Mouse (Mus musculus): Measurements from ENCODE around the gene Ccdc88a. TPM values are rescaled to one million over a fixed set of nuclear protein-coding genes. Genes with fewer than 3 reads are reported as not detected.
A peak's percentile ranks its signal among the peaks of the same experiment; 100 is the strongest.

The Ccdc88a gene
- total RNA-seq (2021) = 10 to 100 TPM; 14.1 to 19.7 TPM
- long read RNA-seq, experiment 1, partial matches to known transcripts = 1 of 1 reads
- long read RNA-seq, experiment 1, other reads (novel, unspliced or antisense) = 0 of 1 reads
- long read RNA-seq, experiment 2, partial matches to known transcripts = 1 of 1 reads
- long read RNA-seq, experiment 2, other reads (novel, unspliced or antisense) = 0 of 1 reads

DNA sequence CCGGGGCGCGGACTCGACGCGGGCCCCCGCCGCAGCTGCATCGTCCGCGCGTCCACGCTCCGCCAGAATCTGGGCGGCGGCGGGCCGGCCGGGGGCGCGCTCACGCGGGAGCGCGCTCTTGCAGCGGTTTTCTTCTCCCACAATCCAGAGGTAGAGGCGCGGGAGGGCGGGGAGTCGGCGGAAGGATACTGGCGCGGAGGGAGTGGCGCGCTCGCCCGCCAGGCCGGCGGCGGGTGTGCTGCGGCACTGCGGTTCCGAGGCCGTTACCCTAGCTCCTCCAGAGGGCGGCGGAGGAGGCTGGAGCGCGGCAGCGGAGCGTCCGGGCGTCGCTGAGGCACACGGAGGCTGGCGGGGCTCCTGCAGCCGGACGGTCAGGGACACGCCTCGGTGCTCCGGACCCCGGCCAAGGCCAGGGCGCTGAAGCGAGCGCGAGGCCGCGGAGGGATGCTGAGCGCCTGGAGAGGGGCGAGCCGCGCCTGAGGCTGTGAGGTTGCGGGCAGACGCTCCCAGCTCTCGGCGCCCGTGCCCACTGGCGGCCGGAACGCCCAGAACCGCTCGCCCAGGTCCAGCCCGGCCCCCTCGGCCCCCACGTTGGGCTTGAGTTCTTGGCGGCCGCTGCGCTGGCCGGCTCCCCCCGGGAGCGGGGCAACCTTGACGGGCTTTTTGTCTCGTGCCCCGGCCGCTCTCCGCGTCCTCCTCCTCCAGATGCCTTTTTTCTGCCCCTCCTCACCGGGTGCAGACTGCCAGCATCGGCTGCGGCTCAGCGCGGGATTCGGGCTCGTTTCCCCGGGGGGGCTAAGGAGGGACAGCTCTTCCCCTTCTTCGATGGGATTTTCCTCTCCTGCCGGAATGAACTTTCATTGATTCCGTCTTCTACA, at the start of gene Ccdc88a:
Ccdc88a (plus strand) TSS at position 263 of the 878 bp plus-strand sequence.
- peak; percentile 96 for DNase-seq

DNA sequence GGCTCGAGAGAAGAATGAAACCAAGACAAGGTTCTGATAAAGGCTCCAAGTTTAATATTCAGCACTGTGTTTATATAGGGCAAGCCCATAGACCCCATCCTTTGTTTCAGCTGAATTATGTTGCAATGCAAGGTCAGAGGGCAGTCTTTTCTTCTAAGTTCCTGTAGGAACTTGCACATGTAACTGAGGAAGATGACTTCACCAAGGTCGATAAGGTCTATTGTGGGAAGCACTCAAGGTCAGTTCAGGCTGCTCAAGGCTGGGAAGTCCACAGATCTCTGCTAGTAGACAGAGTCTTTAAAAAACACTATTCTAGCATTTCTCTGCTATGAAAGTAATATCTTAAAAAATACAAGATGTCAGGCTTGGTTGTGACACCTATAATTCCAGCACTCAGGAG, 38.0 kb upstream of the Ccdc88a start:
- DNase-seq = no peak

DNA sequence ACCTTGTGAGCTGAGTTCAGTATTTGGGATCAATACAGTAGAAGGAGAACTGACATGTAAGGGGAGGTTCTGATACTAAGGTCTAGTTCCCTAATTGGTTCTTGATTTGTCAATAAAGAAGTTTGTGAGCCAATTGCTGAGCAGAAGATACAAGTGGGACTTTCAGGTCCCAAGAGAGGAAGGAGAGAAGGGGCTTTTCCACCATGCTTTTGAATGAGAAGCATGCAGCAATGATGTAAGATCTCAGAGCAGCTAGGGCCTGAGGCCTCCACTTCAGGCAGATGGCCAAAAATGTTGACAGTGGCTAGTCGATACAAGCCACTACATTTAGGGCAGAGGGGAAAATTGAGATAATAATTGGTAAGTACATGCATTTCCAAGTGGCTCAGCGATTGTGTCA, 32.2 kb upstream of the Ccdc88a start:
- DNase-seq = no peak

DNA sequence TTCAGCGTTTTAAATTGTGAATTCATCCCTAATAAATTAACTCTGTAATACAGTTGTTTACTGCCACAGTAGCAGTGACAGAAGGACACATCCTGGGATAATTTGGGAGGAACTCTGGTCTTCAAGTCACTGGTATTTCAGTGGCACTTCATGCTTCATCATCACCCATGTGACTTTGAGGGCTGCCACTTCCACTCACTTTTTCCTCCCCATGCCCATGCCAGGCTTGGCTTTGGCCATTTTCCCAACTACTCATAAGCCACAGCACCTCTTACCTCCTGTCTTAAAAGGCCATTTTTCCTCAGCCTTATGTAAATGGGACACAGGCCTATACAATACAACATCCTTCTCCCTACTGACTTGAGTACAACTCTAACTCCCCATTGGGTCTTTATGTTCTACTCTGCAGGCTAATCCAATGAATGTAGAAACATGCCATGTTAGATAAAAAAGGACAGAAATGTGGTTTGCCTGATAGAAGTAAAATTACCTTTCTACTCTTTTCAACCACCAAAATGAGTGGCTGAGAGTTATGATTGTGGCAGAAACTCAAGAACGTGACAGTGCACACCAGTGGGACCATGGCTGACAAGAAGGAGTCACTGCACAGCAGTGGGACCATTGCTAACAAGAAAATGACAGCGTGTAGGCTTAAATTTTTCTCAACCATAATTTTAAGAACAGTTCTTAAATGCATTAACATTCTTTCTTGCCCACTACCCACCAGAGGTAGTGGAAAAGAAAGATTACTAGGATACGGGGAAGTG, 28.4 kb upstream of the Ccdc88a start:
- no peak for DNase-seq

DNA sequence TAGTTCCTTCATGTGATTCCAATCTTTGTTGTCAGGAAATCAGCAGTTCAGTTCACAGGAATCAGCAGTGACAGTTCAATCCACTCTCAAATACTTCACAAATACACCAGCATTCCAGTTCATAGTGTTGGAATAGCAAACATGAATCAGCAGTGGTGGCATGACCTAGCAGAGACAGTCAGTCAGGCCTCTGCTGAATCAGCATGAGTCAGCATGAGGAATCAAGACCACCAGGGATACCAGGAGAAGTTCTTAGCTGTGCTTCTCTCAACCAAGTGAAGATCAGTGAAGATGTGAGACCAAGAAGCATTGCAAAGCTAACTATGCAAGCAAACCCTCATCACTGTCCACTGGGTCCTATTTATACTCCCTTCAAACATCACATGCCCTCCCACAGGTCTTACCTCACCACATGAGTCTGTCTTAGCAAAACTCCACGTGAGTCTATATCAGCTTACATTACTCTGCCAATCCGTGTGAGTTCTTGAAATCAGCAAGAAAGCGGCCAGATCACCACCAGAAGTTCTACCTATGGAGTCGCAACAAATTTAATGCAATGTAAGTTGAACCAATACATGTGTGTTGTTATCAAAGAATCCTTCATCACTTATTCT, 27.7 kb upstream of the Ccdc88a start:
- no peak for DNase-seq

DNA sequence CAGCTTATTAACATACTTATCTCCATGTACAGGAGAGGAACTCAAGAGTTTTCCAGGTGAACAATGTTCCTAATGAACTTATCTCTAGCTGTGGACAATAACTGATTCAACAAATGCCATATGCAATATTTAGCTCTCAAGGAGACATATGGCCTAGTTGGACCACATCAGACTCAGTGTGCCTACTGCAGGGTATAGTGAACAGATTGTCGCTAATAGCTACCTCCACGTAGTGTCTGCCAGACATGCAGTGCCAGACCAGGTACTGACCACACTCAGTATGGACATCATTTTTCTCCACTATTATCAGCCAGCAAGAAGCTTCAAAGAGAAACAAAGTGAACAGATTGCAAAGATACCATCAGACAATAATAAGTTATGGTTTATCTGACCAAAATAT, 22.6 kb upstream of the Ccdc88a start:
- DNase-seq = no peak

DNA sequence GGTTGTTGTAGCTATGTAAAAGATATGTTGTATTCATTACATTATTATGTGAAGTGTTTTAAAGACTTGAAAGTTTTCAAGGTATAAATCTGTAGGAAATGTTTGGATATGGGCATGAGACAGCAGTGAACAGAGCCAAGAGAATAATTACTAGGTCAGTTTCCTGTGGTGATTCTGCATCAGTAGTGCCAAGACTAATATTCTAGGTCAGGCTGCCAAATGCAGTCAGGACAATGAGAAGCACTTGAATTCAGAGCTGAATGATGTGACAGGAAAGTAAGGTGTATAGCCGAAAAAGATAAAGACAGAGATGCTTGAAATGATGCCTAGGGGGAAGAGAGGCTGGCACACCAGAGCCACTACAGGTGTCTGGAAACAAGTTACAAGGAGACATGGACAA, 21.2 kb upstream of the Ccdc88a start:
- no peak for DNase-seq

DNA sequence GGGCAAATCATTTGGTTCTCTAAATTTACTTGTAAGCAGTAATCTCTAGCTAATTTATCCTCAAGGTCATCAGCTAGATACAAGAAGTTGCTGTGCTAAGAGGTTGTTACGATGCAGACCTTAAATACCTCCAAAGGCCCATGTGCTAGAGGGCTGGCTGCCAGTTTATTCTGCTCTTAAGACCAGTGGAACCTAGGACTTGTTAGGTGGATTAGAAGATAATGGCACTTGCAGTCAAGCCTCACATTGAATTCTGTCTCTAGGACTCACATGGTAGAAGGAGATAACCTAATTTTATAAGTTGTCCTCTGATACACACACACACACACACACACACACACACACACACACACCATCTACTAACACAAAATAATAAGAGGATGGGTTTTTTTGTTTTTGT, 5.3 kb upstream of the Ccdc88a start:
- DNase-seq = no peak

DNA sequence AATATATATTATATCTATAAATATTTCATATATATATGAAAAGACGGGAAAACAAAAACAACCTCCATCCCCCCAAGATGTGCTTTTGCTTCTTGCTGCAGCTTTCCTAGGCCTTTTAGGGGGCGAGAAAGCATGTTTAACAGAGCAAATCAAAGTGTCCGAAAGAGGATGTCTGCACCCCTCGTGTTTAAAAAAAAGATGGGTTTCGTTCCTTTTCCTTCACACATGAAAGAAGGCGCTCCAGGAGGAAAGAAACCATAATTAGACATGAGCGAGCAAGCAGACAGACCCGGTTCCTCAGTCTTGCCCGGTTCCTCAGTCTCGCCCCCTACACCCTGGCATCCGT, 435 bp upstream of the Ccdc88a start:
- no peak for DNase-seq

DNA sequence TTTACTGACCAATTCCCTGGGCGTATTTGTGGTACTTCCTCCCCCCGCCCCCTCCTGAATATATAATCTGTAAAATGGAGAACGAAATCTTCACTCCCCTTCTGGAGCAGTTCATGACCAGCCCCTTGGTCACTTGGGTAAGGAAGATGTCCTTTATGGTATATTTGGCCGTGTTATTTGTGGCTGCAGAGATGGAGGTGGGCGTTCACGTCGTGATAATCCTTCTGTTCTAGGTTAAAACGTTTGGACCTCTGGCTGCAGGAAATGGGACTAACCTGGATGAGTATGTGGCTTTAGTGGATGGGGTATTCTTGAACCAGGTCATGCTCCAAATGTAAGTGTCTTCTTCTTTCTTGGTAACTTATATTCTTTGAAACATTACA, 807 bp downstream of the Ccdc88a start:
- no peak for DNase-seq

DNA sequence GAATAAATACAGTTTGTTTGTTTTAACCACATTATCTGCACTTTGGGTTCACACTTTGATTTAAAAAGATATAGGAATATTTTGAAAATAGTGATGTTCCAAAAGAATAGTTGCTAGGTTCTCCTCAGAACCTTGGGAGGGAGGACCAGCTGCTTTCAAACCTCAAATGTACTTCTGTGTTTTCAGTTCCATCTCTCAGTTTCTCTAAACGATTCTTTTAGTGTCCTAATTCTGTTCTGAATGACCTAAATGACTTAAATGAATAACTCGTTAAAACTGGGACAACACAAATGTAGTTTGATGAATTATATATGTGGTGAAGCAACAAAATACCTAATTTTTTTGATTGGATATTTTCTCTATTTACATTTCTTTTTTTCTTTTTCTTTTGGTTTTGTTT, 3.2 kb downstream of the Ccdc88a start:
- DNase-seq = no peak

DNA sequence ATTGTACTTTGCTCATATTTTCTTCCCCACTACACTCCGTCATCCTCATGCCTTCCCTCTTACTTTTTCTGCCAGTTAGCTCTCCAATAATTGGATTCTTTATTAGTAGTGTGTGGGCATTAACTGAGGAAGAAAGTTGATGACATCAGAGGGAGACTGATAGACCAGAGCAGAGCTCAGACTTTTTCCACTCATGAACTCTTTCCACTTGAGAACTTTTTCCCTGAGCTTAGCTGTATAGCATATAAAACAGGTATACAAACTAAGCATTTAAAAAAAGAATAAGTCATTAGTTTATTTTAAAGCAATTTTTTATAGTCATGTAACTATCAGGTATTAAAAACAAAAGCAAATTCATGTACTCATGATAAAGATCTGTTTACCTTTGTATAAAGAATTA, 5.3 kb downstream of the Ccdc88a start:
- DNase-seq = no peak

DNA sequence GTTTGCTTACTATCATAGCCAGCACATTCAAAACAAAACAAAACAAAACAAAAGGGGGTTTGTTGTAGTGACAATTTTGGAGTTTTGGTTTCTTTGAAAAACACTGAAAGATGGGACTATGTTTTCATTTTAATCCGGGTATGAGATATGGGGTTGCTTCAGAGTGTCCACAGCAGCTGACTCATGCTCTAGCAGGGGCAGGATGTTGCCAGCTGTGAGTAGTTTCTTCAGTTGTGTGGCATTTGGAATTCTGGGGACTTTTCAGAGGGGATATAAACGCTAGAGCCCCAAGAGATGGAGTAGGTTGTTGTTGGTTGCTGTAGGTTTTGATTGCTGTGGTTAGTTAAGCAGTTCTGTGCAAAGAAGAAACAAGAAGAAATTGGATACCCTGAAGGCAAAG, 10.0 kb downstream of the Ccdc88a start:
- DNase-seq = no peak

DNA sequence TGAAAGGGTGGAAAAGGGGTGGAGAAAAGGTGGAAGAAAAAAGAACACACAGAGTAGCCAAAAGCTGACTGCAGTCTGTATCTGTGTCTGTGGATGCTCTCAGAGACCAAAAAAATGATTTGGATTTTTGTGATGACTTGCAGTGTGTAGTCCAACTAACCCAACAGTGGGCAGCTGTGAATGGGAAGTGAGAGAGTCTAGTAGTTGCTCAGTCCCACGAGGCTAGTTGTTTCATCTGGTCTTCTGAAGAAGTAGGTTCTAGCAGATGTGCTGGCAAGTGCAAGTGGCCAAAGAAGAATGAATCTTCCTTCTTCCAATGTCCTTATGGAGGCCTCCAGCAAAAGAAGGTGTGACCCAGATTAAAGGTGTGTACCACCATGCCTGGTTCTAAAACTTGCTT, 10.5 kb downstream of the Ccdc88a start:
- no peak for DNase-seq

DNA sequence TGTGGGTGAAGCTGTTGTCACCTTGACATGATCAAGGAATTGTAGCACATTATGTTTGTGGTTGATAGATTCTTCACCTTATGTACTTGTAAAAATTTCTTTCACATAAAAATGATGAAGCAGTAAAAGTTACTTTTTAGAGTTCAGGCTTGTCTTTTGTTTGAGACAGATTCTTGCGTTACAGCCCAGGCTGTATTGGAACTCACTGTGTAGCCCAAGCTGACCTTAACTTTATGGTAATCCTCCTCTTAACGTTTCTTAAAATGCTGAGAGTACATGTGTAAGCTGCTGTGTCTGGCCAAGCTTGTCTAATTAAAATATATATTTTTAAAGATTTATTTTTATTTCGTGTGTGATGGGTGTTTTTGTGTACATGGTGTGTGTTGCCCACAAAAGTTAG, 11.2 kb downstream of the Ccdc88a start:
- no peak for DNase-seq

DNA sequence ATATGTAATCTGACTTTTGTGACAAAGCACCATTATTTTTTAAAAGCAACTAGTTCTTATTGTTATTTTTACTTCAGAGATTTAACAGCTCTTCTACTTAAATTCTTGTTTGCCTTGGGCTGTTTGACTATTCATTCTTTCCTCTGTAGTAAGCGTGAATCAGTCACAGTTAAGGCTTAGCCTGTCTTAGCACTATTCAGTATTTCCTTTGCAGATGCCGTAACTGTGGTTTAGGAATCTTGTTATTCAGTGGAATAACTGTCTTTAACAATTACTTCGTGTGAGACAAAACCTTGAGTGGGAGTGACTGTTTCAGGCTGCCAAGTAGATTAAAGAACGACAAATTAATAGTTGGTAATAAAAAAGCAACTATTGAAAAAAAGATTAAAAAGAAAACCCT, 16.5 kb downstream of the Ccdc88a start:
- DNase-seq = no peak

DNA sequence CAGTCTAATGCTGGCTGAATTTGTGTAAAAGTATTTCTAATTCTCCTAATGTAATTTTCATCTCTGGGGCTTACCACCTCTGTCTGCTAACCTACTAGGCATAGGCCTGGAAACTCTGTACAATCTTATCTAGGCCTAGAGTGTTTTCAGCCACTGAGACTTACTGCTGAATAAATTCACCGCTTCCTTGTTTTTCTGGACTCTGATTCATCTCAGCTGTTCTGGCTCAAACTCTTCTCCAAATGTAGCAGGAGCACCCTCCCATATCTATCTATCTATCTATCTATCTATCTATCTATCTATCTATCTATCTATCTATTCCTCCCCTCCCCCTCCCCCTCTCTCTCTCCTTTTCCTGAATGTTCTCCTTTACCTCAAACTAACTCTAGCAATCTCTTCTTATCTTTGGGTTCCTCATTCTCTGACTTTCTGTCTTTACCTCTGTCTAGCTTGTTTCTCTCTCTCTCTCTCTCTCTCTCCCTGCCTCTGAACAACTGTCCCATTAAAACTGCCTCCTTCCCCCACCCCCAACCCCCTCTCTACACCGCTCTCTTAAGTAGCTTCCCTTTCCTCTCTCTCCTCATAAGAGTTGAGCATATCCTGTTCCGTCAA, 21.8 kb downstream of the Ccdc88a start:
- DNase-seq = no peak

DNA sequence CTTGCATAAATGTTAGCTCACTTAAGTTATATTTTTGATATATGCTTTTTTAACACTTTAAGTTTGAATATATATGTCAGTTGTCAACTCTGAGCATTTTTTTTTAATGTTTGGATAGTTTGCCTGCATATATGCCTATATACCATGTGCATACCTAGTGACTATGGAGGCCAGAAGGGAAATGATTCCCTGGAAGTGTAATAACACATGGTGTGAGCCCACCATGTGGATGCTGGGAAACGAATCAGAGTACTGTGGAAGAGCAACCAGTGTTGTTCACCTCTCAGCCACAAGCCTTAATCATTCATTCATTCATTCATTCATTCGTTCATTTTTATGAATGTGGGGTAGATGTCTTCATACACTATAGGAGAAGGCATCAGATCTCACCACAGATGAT, 26.9 kb downstream of the Ccdc88a start:
- no peak for DNase-seq

DNA sequence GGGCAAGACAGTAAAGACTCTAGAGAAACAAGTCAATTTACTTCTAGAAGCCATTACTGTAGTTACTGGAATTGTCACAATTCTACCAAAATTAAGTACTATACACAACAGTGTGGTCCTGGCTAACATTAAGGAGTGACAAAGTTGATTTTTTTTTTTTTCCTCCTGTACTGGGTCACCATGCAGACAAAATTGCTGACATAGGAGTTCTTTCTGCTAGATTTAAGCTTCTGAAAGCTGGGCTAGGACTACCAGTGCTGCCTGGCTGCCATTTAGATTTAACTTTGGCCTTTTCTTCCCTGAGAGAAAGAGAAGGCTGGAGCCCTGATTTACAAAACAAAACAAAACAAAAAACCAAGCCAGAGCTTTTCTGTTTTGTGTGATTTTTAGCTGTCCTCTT, 32.8 kb downstream of the Ccdc88a start:
- no peak for DNase-seq

DNA sequence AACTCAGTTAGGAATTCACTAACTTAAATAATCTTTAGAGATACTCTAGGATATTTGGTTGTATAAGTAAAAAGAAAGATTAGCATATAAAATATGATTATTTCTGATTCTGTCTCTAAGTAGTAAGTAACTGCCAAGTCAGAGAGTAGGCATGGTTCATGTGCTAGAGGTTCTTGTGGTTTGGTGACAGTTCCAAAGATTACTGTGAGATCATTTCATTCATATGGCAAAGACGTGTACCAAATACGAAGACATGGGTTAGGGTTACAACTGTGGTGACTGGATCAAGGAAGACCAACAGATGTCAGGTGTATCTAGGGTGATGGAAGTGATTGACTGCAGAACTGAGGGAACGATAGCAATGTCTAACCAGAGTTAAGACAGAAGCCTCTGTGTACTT, 50.0 kb downstream of the Ccdc88a start:
- DNase-seq = no peak

DNA sequence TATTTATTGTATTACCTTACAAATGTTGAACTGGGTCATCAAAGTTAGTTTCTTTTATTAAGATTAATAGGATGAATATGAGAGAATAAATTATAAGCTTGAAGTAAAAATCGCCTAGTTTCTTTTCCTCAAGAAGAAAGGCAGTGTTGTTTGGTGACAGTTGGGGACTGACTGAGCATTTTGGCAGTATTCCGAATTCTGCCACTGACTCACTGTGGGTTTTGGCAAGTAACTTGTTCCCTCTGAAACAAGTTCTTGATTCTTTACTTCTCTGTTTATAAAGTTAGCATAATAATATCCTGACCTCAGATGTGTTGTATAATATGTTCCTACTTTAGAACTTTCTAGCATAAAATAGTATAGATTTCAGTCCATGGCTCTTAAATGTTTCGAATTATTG, 55.3 kb downstream of the Ccdc88a start:
- no peak for DNase-seq

DNA sequence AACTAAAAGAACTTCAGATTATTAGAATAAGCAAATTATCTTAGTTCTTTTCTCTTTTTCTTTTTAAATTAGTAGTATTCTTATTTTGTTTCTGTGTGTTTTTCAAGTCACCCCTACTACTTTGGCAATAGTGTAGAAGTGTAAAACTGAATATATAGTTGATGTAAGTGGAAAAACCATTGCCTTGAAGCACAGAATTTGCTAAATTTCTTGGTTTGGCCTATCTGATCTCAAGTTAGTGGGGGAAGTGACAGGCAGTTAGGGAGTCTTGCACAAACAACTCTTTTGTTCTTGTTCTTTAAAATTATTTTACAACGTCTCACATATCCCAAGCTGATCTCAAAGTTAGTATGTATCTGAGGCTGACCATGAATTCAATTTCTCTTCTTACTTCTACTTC, 57.6 kb downstream of the Ccdc88a start:
- DNase-seq = no peak

DNA sequence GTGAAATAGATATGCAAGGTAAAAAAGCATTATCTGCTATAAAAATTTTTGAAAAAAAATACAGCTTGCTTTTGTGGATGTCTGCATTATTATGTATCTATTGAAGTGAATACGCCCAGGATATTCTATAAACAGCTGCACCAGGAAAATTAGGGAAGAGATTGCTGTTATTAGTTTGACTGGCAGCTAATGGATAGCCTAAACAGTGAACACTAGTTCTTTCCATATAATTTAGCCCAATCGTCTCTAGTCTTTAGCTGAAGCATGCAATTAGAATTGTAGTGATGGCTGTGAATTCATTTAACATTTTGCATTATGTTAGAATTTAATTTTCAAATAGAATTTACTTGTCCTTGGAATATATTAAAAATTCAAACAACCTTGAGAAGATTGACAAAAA, 75.3 kb downstream of the Ccdc88a start:
- DNase-seq = no peak

Measured in gastrocnemius, postnatal 10 days (tissue).